Mouse (Mus musculus) kidney, adult 11 months (tissue): ENCODE data around the gene Prpf4.

Experiments used
- DNase-seq: peaks from one replicate; pipeline ENCODE4 v3.0.0; 2022

Gene Prpf4

DNA sequence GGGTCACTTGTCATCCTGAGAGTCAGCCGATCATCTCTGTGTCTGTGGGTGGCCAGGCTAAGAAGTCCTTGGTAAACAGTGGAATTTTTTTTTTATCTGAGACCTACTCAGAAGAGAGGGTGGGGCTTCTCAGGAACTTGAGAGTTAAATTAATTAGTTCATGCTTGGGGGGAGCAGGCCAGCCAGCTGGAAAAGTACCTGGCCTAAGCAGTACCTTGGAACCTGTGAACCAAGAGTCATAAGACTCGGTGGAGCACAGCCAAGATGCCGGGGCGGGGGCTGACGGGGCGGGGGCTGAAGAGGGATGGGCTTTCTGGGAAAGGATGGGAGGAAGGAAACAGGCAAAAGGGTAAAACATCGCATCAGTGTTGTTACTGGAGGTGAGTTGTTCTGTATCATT lies 29.3 kb downstream of the Prpf4 start:
- DNase-seq, result peak; percentile 84

DNA sequence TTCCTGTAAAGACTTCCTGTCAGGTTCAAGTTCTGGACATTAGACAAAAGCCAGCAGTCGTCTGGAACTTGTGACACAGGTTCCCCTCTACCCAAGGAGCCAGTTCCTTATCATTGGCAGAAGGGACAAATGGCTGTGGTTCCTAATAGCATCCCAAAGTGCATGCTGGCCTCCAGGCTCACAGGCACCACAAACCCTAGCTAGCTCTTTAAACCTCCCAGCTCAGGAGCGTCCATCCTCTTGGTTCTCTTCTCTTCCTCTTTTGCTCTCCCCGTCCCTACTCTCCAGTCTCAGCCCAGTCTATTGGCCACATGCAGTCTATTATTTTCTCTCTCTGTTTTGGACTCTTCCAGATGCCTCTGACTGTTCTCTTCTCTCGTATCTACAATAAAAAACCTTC lies 31.2 kb downstream of the Prpf4 start:
- no peak for DNase-seq

DNA sequence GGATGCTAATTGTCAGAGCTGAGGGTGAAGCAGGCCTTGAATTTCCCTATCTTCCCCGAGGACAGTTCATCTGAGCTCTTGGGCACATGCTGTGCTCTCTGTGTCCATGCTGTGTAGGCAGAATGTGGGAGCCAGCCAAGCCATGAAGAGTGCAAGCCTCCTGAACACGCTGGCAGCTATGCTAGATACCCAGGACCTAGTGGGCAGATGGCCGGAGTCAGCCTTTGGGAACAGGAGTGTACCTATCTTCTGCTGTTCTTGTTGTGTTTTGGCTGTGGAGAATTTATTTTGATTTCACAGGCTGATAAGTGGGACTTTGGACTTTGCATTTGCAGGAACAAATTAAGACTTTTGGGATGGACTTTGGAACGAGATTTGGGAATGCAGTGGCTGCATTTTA lies 31.9 kb downstream of the Prpf4 start:
- DNase-seq, result peak; percentile 79

DNA sequence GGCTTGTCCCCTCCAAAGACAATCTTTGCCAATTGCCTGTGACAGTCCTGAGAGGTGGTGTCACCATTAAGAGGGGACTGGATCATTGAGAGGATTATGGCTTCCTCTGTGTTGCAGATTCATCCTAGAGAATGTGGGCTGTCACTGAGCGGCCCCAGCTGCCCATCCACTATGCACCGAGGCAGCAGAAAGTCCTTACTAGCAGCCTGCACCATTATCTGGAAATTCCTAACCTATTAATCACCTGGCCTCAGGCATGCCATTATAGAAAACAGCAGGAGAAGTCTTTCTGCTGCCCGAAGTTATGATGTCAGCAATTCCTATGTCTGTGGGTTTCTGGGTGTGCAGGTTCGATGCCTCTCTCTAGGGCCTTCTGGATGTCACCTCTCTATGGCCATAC lies 32.4 kb downstream of the Prpf4 start:
- DNase-seq, result no peak

DNA sequence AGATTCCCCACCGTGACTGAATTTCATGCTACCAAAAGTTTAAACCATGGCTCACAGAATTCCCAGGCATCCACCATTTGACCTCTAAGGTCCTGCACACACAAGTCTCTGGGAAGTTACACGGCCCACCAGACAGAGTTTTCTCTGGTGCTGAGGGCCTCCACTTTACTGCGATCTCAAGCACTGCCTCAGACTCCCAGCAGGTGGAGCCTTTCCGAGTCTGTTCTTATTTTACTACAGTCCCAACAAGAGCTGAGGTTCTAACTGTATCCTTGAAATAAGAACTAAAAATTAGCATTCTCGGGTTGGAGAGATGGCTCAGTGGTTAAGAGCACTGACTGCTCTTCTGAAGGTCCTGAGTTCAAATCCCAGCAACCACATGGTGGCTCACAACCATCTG lies 46.4 kb downstream of the Prpf4 start:
- peak; percentile 30 for DNase-seq

DNA sequence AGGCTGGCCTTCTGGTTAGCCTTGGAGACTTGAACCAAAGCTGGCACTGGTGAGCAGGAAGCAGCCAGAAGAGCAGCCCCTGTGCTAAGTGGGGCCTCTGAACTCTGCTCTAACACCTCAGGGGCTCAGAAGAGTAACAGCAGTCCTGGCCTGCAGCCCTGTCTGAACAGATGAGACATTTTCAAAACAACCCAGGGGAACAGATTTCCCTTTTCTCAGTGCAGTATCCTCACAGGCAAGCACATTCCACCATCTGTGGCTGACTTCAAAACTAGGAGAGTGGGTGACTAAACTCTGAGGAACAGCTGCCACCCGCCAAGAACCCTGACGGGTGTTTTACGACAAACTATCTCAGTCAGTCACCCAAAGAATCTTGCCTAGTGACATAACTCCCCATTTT lies 50.5 kb downstream of the Prpf4 start:
- no peak for DNase-seq

DNA sequence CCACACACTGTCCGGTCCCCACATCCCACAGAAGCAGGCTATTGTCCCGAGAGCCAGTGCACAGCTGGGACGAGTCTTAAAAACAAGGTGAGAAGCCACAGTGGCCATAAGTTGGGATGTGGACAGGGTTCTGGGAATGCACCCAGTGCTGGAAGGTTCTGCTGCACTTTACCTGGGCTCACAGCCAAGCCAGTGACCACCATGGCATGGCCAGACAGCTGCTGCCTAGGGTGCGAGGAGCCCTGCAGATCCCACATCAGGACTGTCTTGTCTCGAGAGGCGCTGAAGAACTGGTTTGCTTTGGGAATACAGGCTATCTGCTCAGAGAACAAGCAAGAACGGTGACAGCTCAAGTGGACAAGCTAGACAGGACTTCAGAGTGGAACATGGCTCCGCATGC lies 51.8 kb downstream of the Prpf4 start:
- DNase-seq, result no peak

DNA sequence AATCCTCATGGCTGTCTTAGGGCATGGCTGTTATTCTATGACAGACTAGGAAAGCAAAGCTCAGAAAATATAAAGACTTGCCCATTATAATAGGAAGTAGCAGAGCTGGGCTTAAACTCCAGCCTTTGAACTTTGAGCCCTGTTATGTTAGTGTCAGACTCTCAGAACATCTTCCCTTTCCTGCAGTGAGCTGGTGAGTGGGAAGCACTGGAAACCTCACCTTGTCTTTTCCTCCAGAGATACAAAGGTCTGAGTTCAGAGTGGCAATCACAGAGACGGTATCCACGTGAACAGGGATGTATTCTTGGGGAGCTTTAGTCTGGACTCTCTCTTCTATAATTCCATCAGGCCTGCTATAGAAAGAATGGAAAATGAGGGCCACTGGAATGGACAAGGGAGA lies 54.5 kb downstream of the Prpf4 start:
- DNase-seq, result peak; percentile 42

DNA sequence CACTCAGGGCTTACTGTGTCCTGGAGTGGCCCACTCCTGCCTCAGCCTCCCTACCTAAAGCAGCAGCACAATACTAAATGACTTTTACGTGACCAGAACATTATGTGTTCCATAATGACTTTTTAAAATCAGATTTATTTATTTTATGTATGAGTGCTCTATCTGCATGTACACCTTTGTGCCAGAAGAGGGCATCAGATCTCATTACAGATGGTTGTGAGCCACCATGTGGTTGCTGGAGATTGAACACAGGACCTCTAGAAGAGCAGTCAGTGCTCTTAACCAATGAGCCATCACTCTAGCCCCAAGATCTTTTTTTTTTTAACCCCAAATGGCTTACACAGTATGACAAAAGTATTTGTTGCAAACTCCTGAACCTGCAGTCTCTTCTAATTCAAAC lies 59.6 kb downstream of the Prpf4 start:
- no peak for DNase-seq

DNA sequence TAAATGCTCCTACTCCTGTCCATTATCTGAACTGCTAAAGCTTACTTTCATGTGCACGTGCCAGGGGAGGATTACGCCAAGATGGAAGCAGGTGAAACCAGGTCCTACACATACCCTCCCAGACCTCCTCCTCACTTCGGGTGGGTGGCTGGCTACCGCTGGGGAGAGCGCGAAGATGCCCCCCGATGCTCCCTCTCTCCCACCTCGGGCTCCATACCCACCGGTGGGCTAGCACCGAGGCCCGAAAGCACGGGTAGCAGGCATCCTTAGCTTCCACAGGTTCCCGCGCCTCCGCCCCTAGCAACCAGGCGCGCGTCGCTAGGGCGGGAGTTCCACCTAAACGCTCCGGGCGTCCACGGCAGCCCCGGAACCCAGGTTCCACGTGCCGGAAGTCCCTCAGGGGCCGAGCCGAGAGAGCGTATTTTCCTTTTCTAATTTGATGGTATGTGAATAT lies 62.0 kb downstream of the Prpf4 start, which contains the start of gene Wdr31:
Gene Wdr31, minus strand, starts transcription at position 299 of the 454 bp plus-strand sequence.
- DNase-seq, result peak; percentile 68

DNA sequence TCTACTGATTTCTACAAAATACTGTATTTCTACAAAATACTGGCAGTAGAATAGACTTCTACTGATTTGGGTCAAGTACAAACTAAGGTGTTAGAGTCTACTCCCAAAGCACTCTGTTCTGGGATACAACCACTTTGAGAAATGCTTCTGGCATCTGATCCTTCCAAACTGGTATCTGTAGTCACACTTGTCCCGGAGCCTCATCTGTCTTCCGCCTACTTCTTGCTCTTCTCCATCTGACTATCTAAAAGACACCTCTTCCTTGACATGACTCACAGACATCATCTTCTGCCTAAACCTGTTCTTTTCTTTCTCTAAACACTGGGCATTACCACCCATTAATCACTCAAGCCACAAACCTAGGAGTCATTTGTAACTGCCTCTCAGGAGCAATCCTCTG lies 63.5 kb downstream of the Prpf4 start:
- no peak for DNase-seq

DNA sequence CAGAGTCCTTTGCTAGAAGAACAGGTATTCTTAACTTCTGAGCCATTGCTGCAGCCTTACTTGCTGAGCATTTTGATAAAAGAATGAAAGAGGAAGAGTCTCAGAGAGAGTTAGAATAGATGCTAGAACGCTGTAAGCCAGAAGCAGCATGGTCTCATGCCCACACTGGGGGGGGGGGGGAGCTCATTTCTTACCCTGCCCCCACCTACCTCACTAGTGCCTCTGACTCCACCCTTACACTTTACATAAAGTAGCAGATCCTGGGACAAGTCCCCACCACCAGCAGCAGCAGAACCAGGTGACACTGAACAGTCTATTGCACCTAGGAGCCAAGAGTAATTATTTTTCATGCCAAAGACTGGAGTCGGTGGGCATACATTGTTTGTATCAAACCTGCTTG lies 66.5 kb downstream of the Prpf4 start:
- no peak for DNase-seq

DNA sequence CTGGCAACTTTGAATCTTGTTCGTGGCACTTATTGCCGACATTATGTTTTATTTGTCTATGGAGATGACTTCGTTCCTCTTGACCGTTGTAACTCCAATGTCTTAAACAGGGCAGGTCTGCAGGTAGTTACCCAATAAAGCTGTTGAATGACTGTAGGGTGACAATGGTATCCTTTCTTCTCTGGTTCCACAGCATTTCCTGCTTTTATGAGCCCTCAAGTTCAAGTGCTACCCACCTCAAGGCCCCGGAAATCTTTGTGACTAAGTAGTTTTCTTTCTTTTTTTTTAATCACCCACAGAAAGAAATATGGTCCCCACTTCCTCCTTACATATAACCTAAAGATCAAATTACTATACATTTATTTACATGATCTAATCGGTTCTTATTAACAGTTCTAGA lies 67.2 kb downstream of the Prpf4 start:
- no peak for DNase-seq
